Mouse (Mus musculus) C2C12 (cell line): ENCODE data around the gene Olfr1100. TPM values are rescaled to one million over a fixed set of nuclear protein-coding genes. Genes with fewer than 3 reads are reported as not detected.

Experiments used
- H3K27me3 ChIP-seq: one replicate; pipeline ENCODE4 v1.6.1; 2011; ENCODE audit not compliant: control insufficient read depth, insufficient read depth, insufficient read length
- H3K36me3 ChIP-seq: one replicate; pipeline ENCODE4 v1.6.1; 2011; ENCODE audit not compliant: control insufficient read depth, insufficient read depth
- H3K4me3 ChIP-seq: one replicate; pipeline ENCODE4 v1.5.1; 2011; ENCODE audit warnings: mild to moderate bottlenecking, control low read depth; ENCODE audit not compliant: poor library complexity, insufficient read depth, severe bottlenecking
- H3K79me2 ChIP-seq: one replicate; pipeline ENCODE4 v1.6.1; 2011; ENCODE audit not compliant: control insufficient read depth, insufficient read depth
- H3K79me3 ChIP-seq: one replicate; pipeline ENCODE4 v1.6.1; 2011; ENCODE audit warnings: low read depth, control low read depth
- H3ac ChIP-seq: one replicate; pipeline ENCODE3; 2011; ENCODE audit warnings: low read depth; ENCODE audit not compliant: control insufficient read depth, insufficient read length
- CEBPB ChIP-seq: IDR thresholded peaks from one replicate; pipeline ENCODE4 v1.6.1; 2011; ENCODE audit warnings: low read depth, mild to moderate bottlenecking, control low read depth, moderate library complexity
- CTCF ChIP-seq: IDR thresholded peaks from one replicate; pipeline ENCODE4 v1.5.1; 2011; ENCODE audit not compliant: control insufficient read depth, insufficient read depth, insufficient read length
- FOSL1 ChIP-seq: IDR thresholded peaks from one replicate; pipeline ENCODE4 v1.8.0; 2011; ENCODE audit warnings: mild to moderate bottlenecking, low read length; ENCODE audit not compliant: poor library complexity, insufficient read depth, severe bottlenecking
- MAX ChIP-seq: IDR thresholded peaks from one replicate; pipeline ENCODE4 v1.6.1; 2011; ENCODE audit warnings: mild to moderate bottlenecking, control low read depth
- MYOD1 ChIP-seq: IDR thresholded peaks from one replicate; pipeline ENCODE4 v1.6.1; 2011; ENCODE audit warnings: low read depth; ENCODE audit not compliant: control insufficient read depth, insufficient read length
- MYOG ChIP-seq: IDR thresholded peaks from one replicate; pipeline ENCODE4 v1.6.1; 2011; ENCODE audit not compliant: control insufficient read depth, insufficient read length; ENCODE audit errors: extremely low read depth
- USF1 ChIP-seq: IDR thresholded peaks from one replicate; pipeline ENCODE4 v1.6.1; 2011; ENCODE audit warnings: low read depth, mild to moderate bottlenecking, control low read depth, moderate library complexity
- long read RNA-seq, 2 experiments: library from polyadenylated mRNA; unstranded; transcript quantifications; one replicate each; pipeline ENCODE4 v2.0.0; 2019 to 2020
- polyA plus RNA-seq: library from polyadenylated mRNA; unstranded; fragments of >200 nt; fragmentation: generic; extraction: Trizol; gene quantifications from one replicate; pipeline ENCODE4 v1.2.1, GENCODE M21; 2012; ENCODE audit warnings: missing spikeins

Gene Olfr1100
- not detected for polyA plus RNA-seq
- long read RNA-seq, experiment 1 = 0 reads
- long read RNA-seq, experiment 2 = 0 reads

DNA sequence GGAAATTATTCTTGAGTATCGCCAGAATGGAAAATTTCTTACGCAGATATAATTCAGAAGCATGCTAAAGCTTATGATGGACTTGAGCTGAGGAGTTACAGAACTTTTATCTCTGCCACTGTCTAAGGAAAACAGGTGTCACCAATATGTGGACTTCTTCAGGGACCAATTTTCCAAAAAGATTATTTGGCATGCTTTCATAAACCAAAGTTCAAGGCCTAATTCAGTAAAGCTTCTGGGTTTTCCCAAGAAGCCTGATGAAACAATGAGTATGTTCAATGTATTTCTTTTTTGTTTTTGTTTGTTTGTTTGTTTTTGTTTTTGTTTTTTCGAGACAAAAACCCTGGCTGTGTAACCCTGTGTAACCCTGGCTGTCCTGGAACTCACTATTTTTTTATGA lies at the start of gene Olfr1100:
Gene Olfr1100, minus strand, starts transcription at position 101 of the 400 bp plus-strand sequence.
- no peaks in the 10 kb centered on the region for H3K79me2 ChIP-seq
- no peak within 1 kb of the TSS for H3ac ChIP-seq
- TF ChIP-seq MYOD1 (no peak), CTCF (no peak), CEBPB (no peak), MAX (no peak), MYOG (no peak), USF1 (no peak), FOSL1 (no peak)
- no peaks in the 10 kb centered on the region for H3K36me3 ChIP-seq
- H3K4me3 ChIP-seq = no peak within 1 kb of the TSS
- no peaks in the 10 kb centered on the region for H3K79me3 ChIP-seq
- H3K27me3 ChIP-seq = no peaks in the 10 kb centered on the region

DNA sequence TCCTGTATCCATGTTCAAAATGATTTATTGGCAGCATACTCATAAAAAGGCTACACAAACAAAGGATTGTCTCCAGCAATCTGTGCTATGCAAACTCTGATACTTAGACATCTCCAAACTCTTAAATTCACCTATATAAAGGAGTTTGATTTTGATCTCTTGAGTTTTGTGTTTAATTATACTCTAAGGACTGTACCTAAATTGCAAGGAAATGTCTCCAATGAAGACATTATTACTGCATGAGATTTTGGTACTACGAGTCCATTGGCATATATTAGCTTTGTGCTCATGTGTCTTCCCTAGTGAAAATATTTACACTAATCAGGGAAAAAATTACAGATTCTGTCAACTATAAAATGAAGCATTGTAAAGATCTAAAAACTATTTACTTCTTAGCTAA lies 47.2 kb upstream of the Olfr1100 start, which contains the start of gene Olfr1104:
Gene Olfr1104, minus strand, starts transcription at position 101 of the 400 bp plus-strand sequence.
- no peaks in the 10 kb centered on the region for H3K27me3 ChIP-seq
- H3K36me3 ChIP-seq = no peaks in the 10 kb centered on the region
- H3K4me3 ChIP-seq = no peak within 1 kb of the TSS
- TF ChIP-seq CTCF = no peak
- no peak for TF ChIP-seq MAX
- no peak for TF ChIP-seq MYOG
- no peak for TF ChIP-seq MYOD1
- TF ChIP-seq USF1 = no peak
- TF ChIP-seq FOSL1 = no peak
- no peak for TF ChIP-seq CEBPB
- no peaks in the 10 kb centered on the region for H3K79me3 ChIP-seq
- H3ac ChIP-seq = no peak within 1 kb of the TSS
- no peaks in the 10 kb centered on the region for H3K79me2 ChIP-seq

GRCm38 (mm10) chr2:86998098-86998497 lies 18.3 kb upstream of the Olfr1100 start, which contains the start of gene Olfr1102:
Gene Olfr1102, plus strand, starts transcription at chr2:86998398.
- H3ac ChIP-seq = no peak within 1 kb of the TSS
- no peak for TF ChIP-seq MYOG
- TF ChIP-seq CTCF = no peak
- TF ChIP-seq CEBPB = no peak
- no peak for TF ChIP-seq USF1
- TF ChIP-seq MAX = no peak
- TF ChIP-seq MYOD1 = no peak
- no peak for TF ChIP-seq FOSL1
- H3K79me2 ChIP-seq = no peaks in the 10 kb centered on the region
- no peaks in the 10 kb centered on the region for H3K27me3 ChIP-seq
- no peaks in the 10 kb centered on the region for H3K79me3 ChIP-seq
- H3K36me3 ChIP-seq = no peaks in the 10 kb centered on the region
- no peak within 1 kb of the TSS for H3K4me3 ChIP-seq

GRCm38 (mm10) chr2:86991121-86991520 lies 11.4 kb upstream of the Olfr1100 start, which contains the start of gene Olfr1101:
Gene Olfr1101, minus strand, starts transcription at chr2:86991221.
- H3K36me3 ChIP-seq = no peaks in the 10 kb centered on the region
- H3ac ChIP-seq = no peak within 1 kb of the TSS
- H3K27me3 ChIP-seq = no peaks in the 10 kb centered on the region
- no peaks in the 10 kb centered on the region for H3K79me2 ChIP-seq
- H3K79me3 ChIP-seq = no peaks in the 10 kb centered on the region
- no peak for TF ChIP-seq USF1
- no peak for TF ChIP-seq MYOG
- no peak for TF ChIP-seq MYOD1
- TF ChIP-seq FOSL1 = no peak
- no peak for TF ChIP-seq CEBPB
- no peak for TF ChIP-seq CTCF
- no peak for TF ChIP-seq MAX
- H3K4me3 ChIP-seq = no peak within 1 kb of the TSS

GRCm38 (mm10) chr2:86960593-86960992 lies 19.2 kb downstream of the Olfr1100 start, which contains the start of gene Olfr1099:
Gene Olfr1099, minus strand, starts transcription at chr2:86960693.
- H3K36me3 ChIP-seq = no peaks in the 10 kb centered on the region
- H3K4me3 ChIP-seq = no peak within 1 kb of the TSS
- no peak for TF ChIP-seq USF1
- no peak for TF ChIP-seq FOSL1
- TF ChIP-seq MYOG = no peak
- no peak for TF ChIP-seq MAX
- no peak for TF ChIP-seq CEBPB
- TF ChIP-seq CTCF = no peak
- no peak for TF ChIP-seq MYOD1
- no peaks in the 10 kb centered on the region for H3K79me2 ChIP-seq
- no peaks in the 10 kb centered on the region for H3K27me3 ChIP-seq
- no peaks in the 10 kb centered on the region for H3K79me3 ChIP-seq
- H3ac ChIP-seq = no peak within 1 kb of the TSS
